Mouse (Mus musculus) lung, embryonic 14.5 days (tissue): ENCODE data around the gene Nfrkb. TPM values are rescaled to one million over a fixed set of nuclear protein-coding genes. Genes with fewer than 3 reads are reported as not detected.
A peak's percentile ranks its signal among the peaks of the same experiment; 100 is the strongest.

Source experiments
- ATAC-seq: fragments of 200-750 bp; cut with Nextera tagmentation; 2 replicates; pipeline ENCODE4 v1.8.0; 2017; ENCODE audit warnings: mild to moderate bottlenecking, moderate TSS enrichment, moderate library complexity; ENCODE audit not compliant: insufficient read depth
- DNase-seq: peaks from one replicate; pipeline ENCODE4 v3.0.0-alpha.2; 2015
- H3K27ac ChIP-seq: fragments of 300-500 bp; sonication (generic); 2 replicates; pipeline ENCODE4 v1.5.1; 2014; ENCODE audit warnings: low read depth, mild to moderate bottlenecking, moderate library complexity
- H3K27me3 ChIP-seq: fragments of 300-500 bp; sonication (generic); 2 replicates; pipeline ENCODE4 v1.6.1; 2014; ENCODE audit warnings: low read length, control low read depth; ENCODE audit not compliant: insufficient read depth
- H3K36me3 ChIP-seq: fragments of 300-500 bp; sonication (generic); 2 replicates; pipeline ENCODE4 v1.6.1; 2014; ENCODE audit warnings: control low read depth; ENCODE audit not compliant: insufficient read depth
- H3K4me1 ChIP-seq: fragments of 300-500 bp; sonication (generic); 2 replicates; pipeline ENCODE4 v1.6.1; 2014; ENCODE audit warnings: antibody characterized with exemption, control low read depth; ENCODE audit not compliant: insufficient read depth
- H3K4me2 ChIP-seq: fragments of 300-500 bp; sonication (generic); 2 replicates; pipeline ENCODE4 v1.6.1; 2014; ENCODE audit warnings: mild to moderate bottlenecking
- H3K4me3 ChIP-seq: fragments of 300-500 bp; sonication (generic); 2 replicates; pipeline ENCODE4 v1.5.1; 2014; ENCODE audit warnings: low read depth, low read length
- H3K9ac ChIP-seq: fragments of 300-500 bp; sonication (generic); 2 replicates; pipeline ENCODE4 v1.6.1; 2014
- H3K9me3 ChIP-seq: fragments of 300-500 bp; sonication (generic); 2 replicates; pipeline ENCODE4 v1.6.1; 2016; ENCODE audit warnings: low read depth, low read length, control low read depth
- CTCF ChIP-seq: IDR thresholded peaks from 2 replicates; pipeline ENCODE4 v1.5.1; 2016; ENCODE audit warnings: antibody characterized with exemption, low read depth
- WGBS: fragments of 180-500 bp; shearing (Covaris S2); extraction: QIAGEN DNeasy Blood & Tissue Kit; methylation state at CpG from one replicate; pipeline ENCODE4 v1.1.7; 2014; 5-methylcytosine and 5-hydroxymethylcytosine counted together
- polyA plus RNA-seq: library from polyadenylated mRNA; unstranded; fragments of >200 nt; fragmentation: Nextera tagmentation; extraction: Ambion mirVana; gene quantifications from 2 replicates; pipeline ENCODE4 v1.2.1, GENCODE M21; 2014

Nfrkb gene
- polyA plus RNA-seq, 1 experiment from 2014 or later, result 27.0 TPM

- DNase-seq (no peak), ATAC-seq (no peak)
- no peak overlapping the region for H3K4me3 ChIP-seq
- no peaks in the 10 kb centered on the region for H3K4me1 ChIP-seq
- no peaks in the 10 kb centered on the region for H3K9me3 ChIP-seq
- no peak overlapping the region for H3K9ac ChIP-seq
- H3K4me2 ChIP-seq, result no peak overlapping the region
- H3K27ac ChIP-seq, result no peak overlapping the region
- 78% methylated on average over 7 of the region's 7 CpGs for WGBS
- no peak for TF ChIP-seq CTCF
- H3K27me3 ChIP-seq, result no peaks in the 10 kb centered on the region
- 0 out of 2 replicates have a peak, but pooled peaks cover 6% of the 10 kb centered on the region for H3K36me3 ChIP-seq
Measured at GRCm38 (mm10) chr9:31428971-31429370, 43.0 kb downstream of the Nfrkb start.

- Histone ChIP-seq H3K4me2 (no peak overlapping the region), H3K9ac (no peak overlapping the region), H3K36me3 (no peaks in the 10 kb centered on the region), H3K27ac (no peak overlapping the region), H3K27me3 (no peaks in the 10 kb centered on the region), H3K9me3 (no peaks in the 10 kb centered on the region), H3K4me1 (no peaks in the 10 kb centered on the region), H3K4me3 (no peak overlapping the region)
- ATAC-seq, result no peak
- WGBS, result 59% methylated on average over 9 of the region's 9 CpGs
- TF ChIP-seq CTCF, result no peak
- no peak for DNase-seq
Measured at GRCm38 (mm10) chr9:31430011-31430410, 44.0 kb downstream of the Nfrkb start.

GRCm38 (mm10) chr9:31431751-31432150 is 45.8 kb downstream of the Nfrkb start:
- no peaks in the 10 kb centered on the region for H3K27me3 ChIP-seq
- H3K4me1 ChIP-seq, result no peaks in the 10 kb centered on the region
- H3K27ac ChIP-seq, result no peak overlapping the region
- no peaks in the 10 kb centered on the region for H3K36me3 ChIP-seq
- no peaks in the 10 kb centered on the region for H3K9me3 ChIP-seq
- no peak overlapping the region for H3K4me3 ChIP-seq
- TF ChIP-seq CTCF, result no peak
- H3K9ac ChIP-seq, result no peak overlapping the region
- ATAC-seq (no peak), DNase-seq (no peak)
- 84% methylated on average over 5 of the region's 5 CpGs for WGBS
- H3K4me2 ChIP-seq, result no peak overlapping the region

- DNase-seq, result no peak
- no peak overlapping the region for H3K9ac ChIP-seq
- no peaks in the 10 kb centered on the region for H3K4me1 ChIP-seq
- no peak overlapping the region for H3K4me3 ChIP-seq
- ATAC-seq, result no peak
- H3K4me2 ChIP-seq, result no peak overlapping the region
- no peaks in the 10 kb centered on the region for H3K27me3 ChIP-seq
- no peak overlapping the region for H3K27ac ChIP-seq
- no peaks in the 10 kb centered on the region for H3K36me3 ChIP-seq
- H3K9me3 ChIP-seq, result no peaks in the 10 kb centered on the region
- 79% methylated on average over 7 of the region's 7 CpGs for WGBS
- TF ChIP-seq CTCF, result no peak
Measured at GRCm38 (mm10) chr9:31432336-31432975, 46.5 kb downstream of the Nfrkb start.

- H3K36me3 ChIP-seq, result no peaks in the 10 kb centered on the region
- H3K4me3 ChIP-seq, result no peak overlapping the region
- no peak overlapping the region for H3K27ac ChIP-seq
- ATAC-seq, result no peak
- no peak overlapping the region for H3K9ac ChIP-seq
- TF ChIP-seq CTCF, result no peak
- no peak for DNase-seq
- no peak overlapping the region for H3K4me2 ChIP-seq
- no peaks in the 10 kb centered on the region for H3K27me3 ChIP-seq
- H3K9me3 ChIP-seq, result no peaks in the 10 kb centered on the region
- no peaks in the 10 kb centered on the region for H3K4me1 ChIP-seq
- WGBS, result 82% methylated on average over 3 of the region's 3 CpGs
Measured at GRCm38 (mm10) chr9:31433431-31433830, 47.4 kb downstream of the Nfrkb start.

GRCm38 (mm10) chr9:31435415-31435814 is 49.4 kb downstream of the Nfrkb start:
- Histone ChIP-seq H3K9ac (no peak overlapping the region), H3K4me2 (no peak overlapping the region), H3K27ac (no peak overlapping the region), H3K9me3 (no peaks in the 10 kb centered on the region), H3K4me1 (no peaks in the 10 kb centered on the region), H3K4me3 (no peak overlapping the region), H3K36me3 (no peaks in the 10 kb centered on the region), H3K27me3 (no peaks in the 10 kb centered on the region)
- no peak for TF ChIP-seq CTCF
- WGBS, result 82% methylated on average over 8 of the region's 8 CpGs
- no peak for ATAC-seq
- no peak for DNase-seq

- Histone ChIP-seq H3K9ac (no peak overlapping the region), H3K4me3 (no peak overlapping the region), H3K4me1 (no peaks in the 10 kb centered on the region), H3K36me3 (no peaks in the 10 kb centered on the region), H3K4me2 (no peak overlapping the region), H3K9me3 (no peaks in the 10 kb centered on the region), H3K27me3 (no peaks in the 10 kb centered on the region), H3K27ac (no peak overlapping the region)
- DNase-seq (peak; percentile 4), ATAC-seq (no peak)
- no peak for TF ChIP-seq CTCF
- WGBS, result 63% methylated on average over 7 of the region's 7 CpGs
Measured at GRCm38 (mm10) chr9:31437861-31438260, 51.9 kb downstream of the Nfrkb start.
